Mouse (Mus musculus): Measurements from ENCODE around the gene Plch2. TPM values are rescaled to one million over a fixed set of nuclear protein-coding genes. Genes with fewer than 3 reads are reported as not detected.
"Not testable (repeated sequence)": the region's sequence is repeated elsewhere in the genome, so short reads cannot be mapped to it uniquely, and the experiment has no call there.

The Plch2 gene
- polyA plus RNA-seq, 2 experiments: 10.6 to 11.4 TPM

- Histone ChIP-seq H3K27ac (replicated peaks; ENCODE audit: low read depth, low read length) (no peak overlapping the region), H3K4me1 (ENCODE audit: control insufficient read depth, insufficient read depth, low read length) (peaks cover 1% of the 10 kb centered on the region), H3K4me3 (replicated peaks; ENCODE audit: low read length) (no peak overlapping the region), H3K27me3 (ENCODE audit: control insufficient read depth, insufficient read depth, low read length) (no peaks in the 10 kb centered on the region), H3K9ac (ENCODE audit: low read depth, low read length, severe bottlenecking) (no peak overlapping the region), H3K4me2 (replicated peaks; ENCODE audit: low read depth, low read length, severe bottlenecking) (no peak overlapping the region), H3K9me3 (ENCODE audit: control insufficient read depth, low read length) (no peaks in the 10 kb centered on the region), H3K36me3 (ENCODE audit: control insufficient read depth, insufficient read depth, low read length) (peaks cover 83% of the 10 kb centered on the region)
- no peak for ATAC-seq (ENCODE audit: low FRiP score, low read depth)
- TF ChIP-seq POLR2A (IDR thresholded peaks at IDR 0.05; ENCODE audit: borderline replicate concordance, extremely low read depth, insufficient read depth, insufficient read length): no peak
- DNase-seq (ENCODE audit: low spot score): no peak
- 89% methylated on average over 6 of the region's 6 CpGs for WGBS
Observed at GRCm38 (mm10) chr4:155079666-155080065, 23.1 kb upstream of the Plch2 start.

- not testable (repeated sequence) for DNase-seq (ENCODE audit: low spot score); H3K9me3 ChIP-seq (ENCODE audit: control insufficient read depth, low read length); H3K4me3 ChIP-seq (replicated peaks; ENCODE audit: low read length); H3K27me3 ChIP-seq (ENCODE audit: control insufficient read depth, insufficient read depth, low read length); H3K4me1 ChIP-seq (ENCODE audit: control insufficient read depth, insufficient read depth, low read length); H3K27ac ChIP-seq (replicated peaks; ENCODE audit: low read depth, low read length); ATAC-seq (ENCODE audit: low FRiP score, low read depth); H3K9ac ChIP-seq (ENCODE audit: low read depth, low read length, severe bottlenecking); H3K4me2 ChIP-seq (replicated peaks; ENCODE audit: low read depth, low read length, severe bottlenecking)
- peaks cover 92% of the 10 kb centered on the region for H3K36me3 ChIP-seq (ENCODE audit: control insufficient read depth, insufficient read depth, low read length)
- 91% methylated on average over 10 of the region's 10 CpGs for WGBS
Observed at GRCm38 (mm10) chr4:155078808-155079207, 22.2 kb upstream of the Plch2 start.

- no peak overlapping the region for H3K4me2 ChIP-seq (replicated peaks; ENCODE audit: low read depth, low read length, severe bottlenecking)
- TF ChIP-seq POLR2A (IDR thresholded peaks at IDR 0.05; ENCODE audit: borderline replicate concordance, extremely low read depth, insufficient read depth, insufficient read length): no peak
- ATAC-seq (ENCODE audit: low FRiP score, low read depth): no peak
- H3K4me1 ChIP-seq (ENCODE audit: control insufficient read depth, insufficient read depth, low read length): no peaks in the 10 kb centered on the region
- no peak overlapping the region for H3K9ac ChIP-seq (ENCODE audit: low read depth, low read length, severe bottlenecking)
- H3K27me3 ChIP-seq (ENCODE audit: control insufficient read depth, insufficient read depth, low read length): no peaks in the 10 kb centered on the region
- no peak overlapping the region for H3K4me3 ChIP-seq (replicated peaks; ENCODE audit: low read length)
- no peaks in the 10 kb centered on the region for H3K9me3 ChIP-seq (ENCODE audit: control insufficient read depth, low read length)
- DNase-seq (ENCODE audit: low spot score): no peak
- no peak overlapping the region for H3K27ac ChIP-seq (replicated peaks; ENCODE audit: low read depth, low read length)
- H3K36me3 ChIP-seq (ENCODE audit: control insufficient read depth, insufficient read depth, low read length): peaks cover 93% of the 10 kb centered on the region
- WGBS: 88% methylated on average over 9 of the region's 9 CpGs
Observed at GRCm38 (mm10) chr4:155076677-155077076, 20.1 kb upstream of the Plch2 start.

- DNase-seq (ENCODE audit: low spot score) (no peak), ATAC-seq (ENCODE audit: low FRiP score, low read depth) (no peak)
- Histone ChIP-seq H3K9ac (ENCODE audit: low read depth, low read length, severe bottlenecking) (no peak overlapping the region), H3K4me2 (replicated peaks; ENCODE audit: low read depth, low read length, severe bottlenecking) (no peak overlapping the region), H3K4me3 (replicated peaks; ENCODE audit: low read length) (no peak overlapping the region), H3K27me3 (ENCODE audit: control insufficient read depth, insufficient read depth, low read length) (no peaks in the 10 kb centered on the region), H3K27ac (replicated peaks; ENCODE audit: low read depth, low read length) (no peak overlapping the region), H3K4me1 (ENCODE audit: control insufficient read depth, insufficient read depth, low read length) (no peaks in the 10 kb centered on the region), H3K9me3 (ENCODE audit: control insufficient read depth, low read length) (no peaks in the 10 kb centered on the region), H3K36me3 (ENCODE audit: control insufficient read depth, insufficient read depth, low read length) (peaks cover 94% of the 10 kb centered on the region)
- WGBS: 87% methylated on average over 2 of the region's 2 CpGs
- TF ChIP-seq POLR2A (IDR thresholded peaks at IDR 0.05; ENCODE audit: borderline replicate concordance, extremely low read depth, insufficient read depth, insufficient read length): no peak
Observed at GRCm38 (mm10) chr4:155075813-155076212, 19.2 kb upstream of the Plch2 start.

- WGBS: 84% methylated on average over 9 of the region's 9 CpGs
Observed at GRCm38 (mm10) chr4:155075137-155075536, 18.6 kb upstream of the Plch2 start.

GRCm38 (mm10) chr4:155074418-155074817 is 17.8 kb upstream of the Plch2 start:
- no peak overlapping the region for H3K4me3 ChIP-seq (replicated peaks; ENCODE audit: low read length)
- H3K9ac ChIP-seq (ENCODE audit: low read depth, low read length, severe bottlenecking): no peak overlapping the region
- H3K4me2 ChIP-seq (replicated peaks; ENCODE audit: low read depth, low read length, severe bottlenecking): no peak overlapping the region
- no peak for TF ChIP-seq POLR2A (IDR thresholded peaks at IDR 0.05; ENCODE audit: borderline replicate concordance, extremely low read depth, insufficient read depth, insufficient read length)
- no peaks in the 10 kb centered on the region for H3K9me3 ChIP-seq (ENCODE audit: control insufficient read depth, low read length)
- H3K27ac ChIP-seq (replicated peaks; ENCODE audit: low read depth, low read length): no peak overlapping the region
- peaks cover 95% of the 10 kb centered on the region for H3K36me3 ChIP-seq (ENCODE audit: control insufficient read depth, insufficient read depth, low read length)
- no peak for ATAC-seq (ENCODE audit: low FRiP score, low read depth)
- no peaks in the 10 kb centered on the region for H3K27me3 ChIP-seq (ENCODE audit: control insufficient read depth, insufficient read depth, low read length)
- no peak for DNase-seq (ENCODE audit: low spot score)
- no peaks in the 10 kb centered on the region for H3K4me1 ChIP-seq (ENCODE audit: control insufficient read depth, insufficient read depth, low read length)
- 79% methylated on average over 9 of the region's 9 CpGs for WGBS

More at GRCm38 (mm10) chr4:155075137-155075536, 18.6 kb upstream of the Plch2 start:
- TF ChIP-seq POLR2A (IDR thresholded peaks at IDR 0.05; ENCODE audit: borderline replicate concordance, extremely low read depth, insufficient read depth, insufficient read length): no peak
- H3K9ac ChIP-seq (ENCODE audit: low read depth, low read length, severe bottlenecking): no peak overlapping the region
- H3K27ac ChIP-seq (replicated peaks; ENCODE audit: low read depth, low read length): no peak overlapping the region
- no peaks in the 10 kb centered on the region for H3K4me1 ChIP-seq (ENCODE audit: control insufficient read depth, insufficient read depth, low read length)
- no peak overlapping the region for H3K4me2 ChIP-seq (replicated peaks; ENCODE audit: low read depth, low read length, severe bottlenecking)
- no peak overlapping the region for H3K4me3 ChIP-seq (replicated peaks; ENCODE audit: low read length)
- peaks cover 95% of the 10 kb centered on the region for H3K36me3 ChIP-seq (ENCODE audit: control insufficient read depth, insufficient read depth, low read length)
- H3K9me3 ChIP-seq (ENCODE audit: control insufficient read depth, low read length): no peaks in the 10 kb centered on the region
- ATAC-seq (ENCODE audit: low FRiP score, low read depth): no peak
- no peaks in the 10 kb centered on the region for H3K27me3 ChIP-seq (ENCODE audit: control insufficient read depth, insufficient read depth, low read length)
- DNase-seq (ENCODE audit: low spot score): no peak

All from limb, embryonic 14.5 days (tissue).